Mouse (Mus musculus) heart, adult 2 months (tissue): ENCODE results near the gene Egflam. TPM values are rescaled to one million over a fixed set of nuclear protein-coding genes. Genes with fewer than 3 reads are reported as not detected.

ENCODE experiments used
- DNase-seq, 2 experiments: peaks; one replicate each; pipeline ENCODE4 v3.0.0; 2021
- H3K27ac ChIP-seq: fragments of 200-600 bp; 2 replicates; pipeline ENCODE4 v1.8.1; 2022
- H3K27me3 ChIP-seq: fragments of 200-500 bp; 2 replicates; pipeline ENCODE4 v1.6.1; 2012; ENCODE audit warnings: mild to moderate bottlenecking, low read length, inconsistent platforms, mixed read lengths; ENCODE audit not compliant: control insufficient read depth, insufficient read depth
- H3K36me3 ChIP-seq: fragments of 200-500 bp; 2 replicates; pipeline ENCODE4 v1.6.1; 2012; ENCODE audit warnings: low read length, inconsistent platforms; ENCODE audit not compliant: control insufficient read depth, insufficient read depth
- H3K4me1 ChIP-seq: fragments of 200-500 bp; 2 replicates; pipeline ENCODE4 v1.6.1; 2011; ENCODE audit warnings: low read length; ENCODE audit not compliant: control insufficient read depth, insufficient read depth
- H3K4me3 ChIP-seq: fragments of 200-600 bp; 2 replicates; pipeline ENCODE4 v1.8.1; 2022
- H3K79me2 ChIP-seq: fragments of 200-500 bp; replicated peaks from 2 replicates; pipeline ENCODE4 v1.6.1; 2012; ENCODE audit warnings: mild to moderate bottlenecking, inconsistent platforms, low read length, moderate library complexity, mixed read lengths; ENCODE audit not compliant: control insufficient read depth, insufficient read depth
- H3K9ac ChIP-seq: fragments of 200-500 bp; 2 replicates; pipeline ENCODE4 v1.6.1; 2012; ENCODE audit warnings: low read depth, mild to moderate bottlenecking, control low read depth, inconsistent platforms, low read length, mixed read lengths
- CTCF ChIP-seq: fragments of 200-600 bp; IDR thresholded peaks from 2 replicates; pipeline ENCODE4 v1.8.1; 2022; ENCODE audit warnings: antibody characterized with exemption, mild to moderate bottlenecking, moderate library complexity
- EP300 ChIP-seq: fragments of 200-500 bp; IDR thresholded peaks from 2 replicates; pipeline ENCODE4 v1.6.1; 2011; ENCODE audit warnings: low read depth, low read length, control low read depth; ENCODE audit not compliant: insufficient read depth
- POLR2A ChIP-seq: fragments of 200-500 bp; IDR thresholded peaks from 2 replicates; pipeline ENCODE4 v1.6.1; 2011; ENCODE audit warnings: mild to moderate bottlenecking, low read depth, low read length, control low read depth; ENCODE audit not compliant: insufficient read depth
- WGBS: fragments of 180-500 bp; shearing (Covaris S2); methylation state at CpG from one replicate; pipeline ENCODE4 v1.1.7; 2018; 5-methylcytosine and 5-hydroxymethylcytosine counted together
- intact Hi-C: fragments of 180-260 bp; cut with DNase I; formaldehyde crosslinking; loops from one replicate; pipeline ENCODE4 v1.15.1; 2025
- polyA plus RNA-seq: library from polyadenylated mRNA; depleted of rRNA; stranded (reverse); fragments of >200 nt; gene quantifications from 2 replicates; pipeline ENCODE4 v1.2.3, GENCODE M21; 2012
- total RNA-seq, 2 experiments: library from RNA; stranded (reverse); gene quantifications; 2 replicates each; pipeline ENCODE4 v1.2.3; 2021

Egflam gene
- total and polyA plus RNA-seq, 3 experiments = 7.1 to 12.0 (median 8.2) TPM

- Histone ChIP-seq H3K27ac (peak overlapping the region; percentile 91), H3K27me3 (no peaks in the 10 kb centered on the region), H3K4me1 (peaks cover 6% of the 10 kb centered on the region; the same call in 1 of the 2 replicates), H3K9ac (no peak overlapping the region; the same call in 1 of the 2 replicates), H3K36me3 (peaks cover 12% of the 10 kb centered on the region), H3K4me3 (no peak overlapping the region), H3K79me2 (no peaks in the 10 kb centered on the region)
- 52% methylated on average over 22 of the region's 22 CpGs for WGBS
- DNase-seq = peak; percentile 39 to 66
- intact Hi-C loops = no loop called here
- no peak for TF ChIP-seq POLR2A
- TF ChIP-seq CTCF = no peak
- peak; percentile 83 for TF ChIP-seq EP300
Measured at GRCm38 (mm10) chr15:7189678-7190454, 208.3 kb downstream of the Egflam start.

- intact Hi-C loops = loop anchor here (2.0 kb wide), 1 partner anchor 15 kb away; no protein-coding TSS in a partner anchor
- Histone ChIP-seq H3K27me3 (no peaks in the 10 kb centered on the region), H3K27ac (no peak overlapping the region), H3K9ac (no peak overlapping the region), H3K4me1 (peaks cover 6% of the 10 kb centered on the region; the same call in 1 of the 2 replicates), H3K4me3 (no peak overlapping the region), H3K36me3 (peaks cover 12% of the 10 kb centered on the region), H3K79me2 (no peaks in the 10 kb centered on the region)
- 87% methylated on average over 6 of the region's 6 CpGs for WGBS
- DNase-seq = no peak
- TF ChIP-seq CTCF (no peak), POLR2A (no peak), EP300 (no peak)
Measured at GRCm38 (mm10) chr15:7187682-7188081, 210.5 kb downstream of the Egflam start.

GRCm38 (mm10) chr15:7180576-7180975 lies 217.6 kb downstream of the Egflam start:
- Histone ChIP-seq H3K36me3 (no peaks in the 10 kb centered on the region), H3K27ac (no peak overlapping the region), H3K4me1 (no peaks in the 10 kb centered on the region; the same call in 1 of the 2 replicates), H3K79me2 (no peaks in the 10 kb centered on the region), H3K9ac (no peak overlapping the region), H3K27me3 (no peaks in the 10 kb centered on the region), H3K4me3 (no peak overlapping the region)
- no peak for DNase-seq
- intact Hi-C loops = no loop called here
- TF ChIP-seq POLR2A (no peak), CTCF (no peak), EP300 (no peak)
- WGBS = 92% methylated on average over 6 of the region's 6 CpGs

GRCm38 (mm10) chr15:7173776-7174175 lies 224.4 kb downstream of the Egflam start:
- peaks cover 7% of the 10 kb centered on the region for H3K36me3 ChIP-seq

GRCm38 (mm10) chr15:7173346-7173745 lies 224.8 kb downstream of the Egflam start:
- Histone ChIP-seq H3K79me2 (no peaks in the 10 kb centered on the region), H3K4me3 (peak overlapping the region; percentile 2; the same call in 1 of the 2 replicates), H3K36me3 (peaks cover 7% of the 10 kb centered on the region), H3K27ac (peak overlapping the region; percentile 78), H3K9ac (no peak overlapping the region), H3K4me1 (peaks cover 3% of the 10 kb centered on the region), H3K27me3 (no peaks in the 10 kb centered on the region)
- intact Hi-C loops = loop anchor here (2.0 kb wide), 2 partner anchors 13 to 39 kb away; no protein-coding TSS in a partner anchor
- 67% methylated on average over 7 of the region's 7 CpGs for WGBS
- DNase-seq = peak in 1 of 2 experiments; percentile 42
- TF ChIP-seq POLR2A = no peak

More at GRCm38 (mm10) chr15:7173776-7174175, 224.4 kb downstream of the Egflam start:
- H3K4me1 ChIP-seq = peaks cover 3% of the 10 kb centered on the region
- H3K4me3 ChIP-seq = no peak overlapping the region
- peak overlapping the region; percentile 78 for H3K27ac ChIP-seq
- H3K9ac ChIP-seq = no peak overlapping the region
- H3K79me2 ChIP-seq = no peaks in the 10 kb centered on the region
- no peaks in the 10 kb centered on the region for H3K27me3 ChIP-seq
- intact Hi-C loops = loop anchor here (2.0 kb wide), 2 partner anchors 13 to 39 kb away; no protein-coding TSS in a partner anchor
- TF ChIP-seq POLR2A = no peak
- TF ChIP-seq CTCF = no peak
- TF ChIP-seq EP300 = no peak
- 87% methylated on average over 8 of the region's 8 CpGs for WGBS
- DNase-seq = no peak

- Histone ChIP-seq H3K36me3 (peaks cover 7% of the 10 kb centered on the region), H3K27ac (peak overlapping the region; percentile 78), H3K27me3 (no peaks in the 10 kb centered on the region), H3K4me3 (peak overlapping the region; percentile 2; the same call in 1 of the 2 replicates), H3K4me1 (peaks cover 3% of the 10 kb centered on the region), H3K79me2 (no peaks in the 10 kb centered on the region), H3K9ac (no peak overlapping the region)
- TF ChIP-seq CTCF (no peak), POLR2A (no peak), EP300 (0 out of 2 replicates have a peak, but pooled peaks have one; percentile 29)
- intact Hi-C loops = loop anchor here (2.0 kb wide), 2 partner anchors 14 to 38 kb away; no protein-coding TSS in a partner anchor
- WGBS = 19% methylated on average over 2 of the region's 2 CpGs
- peak; percentile 59 to 64 for DNase-seq
Measured at GRCm38 (mm10) chr15:7172875-7173274, 225.3 kb downstream of the Egflam start.
